Mouse (Mus musculus): ENCODE data around the gene Ugt2b38.

GRCm38 (mm10) chr5:87455519-87455918 lies 31.5 kb upstream of the Ugt2b38 start:
- no peak for TF ChIP-seq POLR2A (IDR thresholded peaks at IDR 0.05; ENCODE audit: insufficient read depth, low read depth, low read length)
- no peak for TF ChIP-seq CTCF (IDR thresholded peaks at IDR 0.05; ENCODE audit: insufficient read depth, low read depth, low read length)

Data from olfactory bulb, adult 2 months (tissue).